Mouse (Mus musculus): ENCODE results near the gene AW011738.

DNA sequence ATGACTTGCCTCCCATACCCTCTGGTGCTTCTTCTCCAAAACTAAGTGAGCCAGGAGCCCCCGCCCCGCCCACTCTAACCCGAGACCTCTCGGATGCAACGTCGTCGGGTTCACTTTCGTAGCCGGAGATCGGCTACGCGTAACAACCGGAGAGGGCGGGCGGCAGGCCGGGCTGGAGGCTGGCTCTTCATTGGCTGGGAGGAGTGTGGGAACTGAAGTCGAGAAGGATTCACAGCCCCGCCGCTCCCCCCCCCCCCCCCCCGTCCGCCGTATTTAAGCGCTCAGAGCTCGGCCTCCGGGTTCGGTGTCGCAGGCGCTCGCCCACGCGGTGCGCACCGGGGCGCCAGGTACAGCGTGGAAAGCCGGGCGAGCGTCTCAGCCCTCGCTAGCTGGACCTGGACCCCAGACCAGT is at the start of gene AW011738:
- TF ChIP-seq EP300 (IDR thresholded peaks at IDR 0.05; ENCODE audit: low read depth) (no peak), CTCF (IDR thresholded peaks at IDR 0.05; ENCODE audit: low read depth) (no peak)

Measured in liver, postnatal 0 days (tissue).